Mouse (Mus musculus) ES-CJ7 (cell line): ENCODE data around the gene Gm8879.
A peak's percentile ranks its signal among the peaks of the same experiment; 100 is the strongest.
"Not testable (repeated sequence)": the region's sequence is repeated elsewhere in the genome, so short reads cannot be mapped to it uniquely, and the experiment has no call there.

Experiments used
- DNase-seq: peaks from one replicate; pipeline ENCODE4 v3.0.0; 2011; ENCODE audit warnings: low read depth, low spot score

Gm8879 gene

GRCm38 (mm10) chr5:11127334-11127733 is at the start of gene Gm8879:
TSS of gene Gm8879 (plus strand) at chr5:11127634.
- not testable (repeated sequence) for DNase-seq

DNA sequence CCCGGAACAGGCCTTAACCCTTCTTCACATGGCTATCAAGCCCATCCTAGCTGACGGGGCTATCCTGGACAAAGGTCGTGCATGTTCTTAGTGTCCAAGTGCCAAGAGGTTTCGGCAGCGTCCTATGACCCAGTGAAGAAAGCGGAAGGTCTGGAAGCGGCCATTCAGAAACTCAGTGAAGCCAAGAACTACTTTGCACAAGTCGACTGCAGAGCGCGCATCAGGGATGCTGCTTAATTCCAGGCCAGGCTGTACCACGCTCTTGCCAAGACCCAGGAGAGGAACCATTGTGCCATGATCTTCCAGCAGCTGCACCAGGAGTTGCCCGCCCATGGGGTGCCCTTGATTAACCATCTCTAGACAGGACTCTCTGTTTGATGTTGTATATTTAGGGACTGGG is 10.6 kb downstream of the Gm8879 start:
- DNase-seq = peak; percentile 1
